Mouse (Mus musculus) bone marrow, adult 2 months (tissue): ENCODE results near the gene Rxfp1.

ENCODE experiments used
- CTCF ChIP-seq: fragments of 200-500 bp; IDR thresholded peaks from 2 replicates; pipeline ENCODE4 v1.5.1; 2011; ENCODE audit warnings: low read length, control low read depth; ENCODE audit not compliant: control insufficient read depth, insufficient read depth
- POLR2A ChIP-seq: fragments of 200-500 bp; IDR thresholded peaks from 2 replicates; pipeline ENCODE4 v1.6.1; 2011; ENCODE audit warnings: low read depth, mild to moderate bottlenecking, control low read depth, low read length, borderline replicate concordance; ENCODE audit not compliant: control insufficient read depth

DNA sequence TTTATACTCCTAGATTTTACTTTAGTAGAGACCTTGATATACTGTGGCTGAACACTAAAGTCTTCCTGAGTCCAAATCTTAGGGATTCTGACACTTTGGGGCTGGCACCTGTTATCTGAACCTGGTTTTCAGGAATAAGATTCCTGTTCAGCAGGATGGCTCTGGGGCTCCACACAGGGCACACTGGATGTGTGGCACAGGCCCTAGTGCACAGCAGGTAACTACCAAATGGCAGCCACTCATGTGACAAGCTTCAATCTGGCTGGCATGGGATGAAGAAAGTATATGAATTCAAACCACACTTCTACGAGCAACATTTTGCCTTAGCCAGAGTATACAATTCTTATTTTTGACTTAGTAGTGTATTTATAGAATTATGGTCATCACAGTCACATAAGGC lies 771 bp upstream of the Rxfp1 start:
- TF ChIP-seq POLR2A (no peak), CTCF (no peak)
